20 mouse cellular contexts compared by ENCODE assay signal in genomic region chr10:43365909-43366308, GRCm38 (mm10).
DNase-seq lines count a peak whose midpoint lies in the region; ATAC-seq lines count a peak whose summit lies in the region.
"Had no signal": no experiment of that assay in that cellular context is flagged by ENCODE, and none has a peak within 500 bp of the region (broad histone marks: within the 10 kb centered on the region; RNA-seq: fewer than 3 reads in every experiment).

No protein-coding gene starts in this region.

- peaks cover 18% of the 10 kb centered on the region for H3K4me1 ChIP-seq in hindbrain, embryonic 10.5 days (replicated peaks)
- H3K4me1 ChIP-seq in hindbrain, embryonic 14.5 days (replicated peaks; ENCODE audit: control insufficient read depth, insufficient read depth, low read length): peaks cover 3% of the 10 kb centered on the region; the same call in 1 of the 2 replicates
- H3K4me1 ChIP-seq in midbrain, embryonic 13.5 days (replicated peaks): peaks cover 20% of the 10 kb centered on the region
- no peaks in the 10 kb centered on the region for H3K4me1 ChIP-seq in midbrain, embryonic 11.5 days (ENCODE audit: control insufficient read depth, insufficient read depth, low read length)
- peaks cover 14% of the 10 kb centered on the region; the same call in 1 of the 2 replicates for H3K4me1 ChIP-seq in limb, embryonic 10.5 days
- H3K4me1 ChIP-seq: heart, embryonic 15.5 days had no signal

- no peak for DNase-seq in hindbrain, embryonic 10.5 days (ENCODE audit: low spot score)
- no peak for DNase-seq in hindbrain, embryonic 14.5 days (ENCODE audit: low spot score)
- DNase-seq in midbrain, embryonic 11.5 days (ENCODE audit: low spot score, missing footprints): no peak
- DNase-seq in limb, embryonic 10.5 days (ENCODE audit: low spot score): no peak
- no peak for DNase-seq in adrenal gland, postnatal 4 days (ENCODE audit: low spot score in 2 of 2)
- DNase-seq: adrenal gland, adult 2 months; adrenal gland, postnatal 25 days; cerebellum, adult 8-10 months; cerebellum, postnatal 14 days; embryo, embryonic 11 days; heart, adult 2 months; heart, postnatal 14 days had no signal

- no peak overlapping the region for H3K4me3 ChIP-seq in hindbrain, embryonic 10.5 days
- H3K4me3 ChIP-seq in hindbrain, embryonic 14.5 days (replicated peaks; ENCODE audit: low read length): no peak overlapping the region
- H3K4me3 ChIP-seq in midbrain, embryonic 13.5 days (replicated peaks): no peak overlapping the region
- H3K4me3 ChIP-seq in midbrain, embryonic 11.5 days (ENCODE audit: low read depth, low read length): no peak overlapping the region
- no peak overlapping the region for H3K4me3 ChIP-seq in limb, embryonic 10.5 days
- H3K4me3 ChIP-seq: embryonic facial prominence, embryonic 12.5 days; forebrain, embryonic 13.5 days; heart, adult 2 months; heart, embryonic 15.5 days; hindbrain, embryonic 15.5 days had no signal

- WGBS in hindbrain, embryonic 10.5 days: 78% methylated on average over 4 of the region's 4 CpGs
- WGBS in hindbrain, embryonic 14.5 days: 80% methylated on average over 4 of the region's 4 CpGs
- WGBS in midbrain, embryonic 13.5 days: 81% methylated on average over 4 of the region's 4 CpGs
- WGBS in midbrain, embryonic 11.5 days: 86% methylated on average over 4 of the region's 4 CpGs
- 95% methylated on average over 4 of the region's 4 CpGs for WGBS in limb, embryonic 10.5 days

- H3K4me2 ChIP-seq in hindbrain, embryonic 14.5 days (replicated peaks): no peak overlapping the region
- no peak overlapping the region for H3K4me2 ChIP-seq in midbrain, embryonic 13.5 days (replicated peaks)
- H3K4me2 ChIP-seq in midbrain, embryonic 11.5 days: no peak overlapping the region
- H3K4me2 ChIP-seq: embryonic facial prominence, embryonic 12.5 days; forebrain, embryonic 13.5 days; heart, embryonic 11.5 days; heart, embryonic 15.5 days; hindbrain, embryonic 15.5 days had no signal

- H3K27me3 ChIP-seq in hindbrain, embryonic 10.5 days (ENCODE audit: insufficient read depth, poor library complexity, severe bottlenecking): no peaks in the 10 kb centered on the region
- H3K27me3 ChIP-seq in hindbrain, embryonic 14.5 days (ENCODE audit: control insufficient read depth, insufficient read depth, low read length): no peaks in the 10 kb centered on the region
- no peaks in the 10 kb centered on the region for H3K27me3 ChIP-seq in midbrain, embryonic 13.5 days
- H3K27me3 ChIP-seq in midbrain, embryonic 11.5 days (ENCODE audit: control insufficient read depth, insufficient read depth, low read length): no peaks in the 10 kb centered on the region
- no peaks in the 10 kb centered on the region for H3K27me3 ChIP-seq in limb, embryonic 10.5 days (ENCODE audit: low read depth, poor library complexity, severe bottlenecking)
- H3K27me3 ChIP-seq: embryonic facial prominence, embryonic 12.5 days; forebrain, embryonic 13.5 days; heart, embryonic 15.5 days; hindbrain, embryonic 15.5 days had no signal

- H3K9me3 ChIP-seq in hindbrain, embryonic 10.5 days: no peaks in the 10 kb centered on the region
- no peaks in the 10 kb centered on the region for H3K9me3 ChIP-seq in hindbrain, embryonic 14.5 days (ENCODE audit: control insufficient read depth, low read length)
- H3K9me3 ChIP-seq in midbrain, embryonic 13.5 days: no peaks in the 10 kb centered on the region
- H3K9me3 ChIP-seq in midbrain, embryonic 11.5 days (ENCODE audit: control insufficient read depth, low read length): no peaks in the 10 kb centered on the region
- H3K9me3 ChIP-seq in limb, embryonic 10.5 days (replicated peaks): no peaks in the 10 kb centered on the region
- H3K9me3 ChIP-seq: embryonic facial prominence, embryonic 12.5 days; forebrain, embryonic 13.5 days; heart, embryonic 15.5 days; hindbrain, embryonic 15.5 days had no signal

- no peak for ATAC-seq in hindbrain, embryonic 14.5 days (ENCODE audit: low FRiP score)
- 0 out of 2 replicates have a peak, but pooled peaks have one; percentile 53 for ATAC-seq in midbrain, embryonic 13.5 days
- no peak for ATAC-seq in midbrain, embryonic 11.5 days (ENCODE audit: low FRiP score)
- ATAC-seq: forebrain, embryonic 13.5 days; inflammation-experienced regulatory T-cells, adult 6 months; intestine, postnatal 0 days had no signal

- peak overlapping the region; percentile 56 for H3K27ac ChIP-seq in hindbrain, embryonic 10.5 days
- H3K27ac ChIP-seq in hindbrain, embryonic 14.5 days: no peak overlapping the region
- H3K27ac ChIP-seq in midbrain, embryonic 13.5 days: peak overlapping the region; percentile 55
- no peak overlapping the region for H3K27ac ChIP-seq in midbrain, embryonic 11.5 days (ENCODE audit: low read depth, low read length)
- peak overlapping the region; percentile 1; the same call in 1 of the 2 replicates for H3K27ac ChIP-seq in limb, embryonic 10.5 days
- H3K27ac ChIP-seq: embryonic facial prominence, embryonic 12.5 days; forebrain, embryonic 13.5 days; heart, adult 2 months; heart, embryonic 15.5 days; hindbrain, embryonic 15.5 days had no signal

- H3K36me3 ChIP-seq in hindbrain, embryonic 10.5 days: peaks cover 3% of the 10 kb centered on the region; the same call in 1 of the 2 replicates
- H3K36me3 ChIP-seq in hindbrain, embryonic 14.5 days (replicated peaks; ENCODE audit: control insufficient read depth, insufficient read depth): no peaks in the 10 kb centered on the region
- H3K36me3 ChIP-seq in midbrain, embryonic 13.5 days: no peaks in the 10 kb centered on the region
- no peaks in the 10 kb centered on the region for H3K36me3 ChIP-seq in midbrain, embryonic 11.5 days (ENCODE audit: control insufficient read depth, insufficient read depth, low read length)
- peaks cover 4% of the 10 kb centered on the region; the same call in 1 of the 2 replicates for H3K36me3 ChIP-seq in limb, embryonic 10.5 days
- H3K36me3 ChIP-seq: embryonic facial prominence, embryonic 12.5 days; heart, embryonic 15.5 days; hindbrain, embryonic 15.5 days had no signal

- no peak overlapping the region for H3K9ac ChIP-seq in hindbrain, embryonic 14.5 days
- no peak overlapping the region for H3K9ac ChIP-seq in midbrain, embryonic 13.5 days (replicated peaks)
- H3K9ac ChIP-seq in midbrain, embryonic 11.5 days (ENCODE audit: low read length): no peak overlapping the region
- H3K9ac ChIP-seq: embryonic facial prominence, embryonic 12.5 days; forebrain, embryonic 13.5 days; heart, embryonic 15.5 days; hindbrain, embryonic 15.5 days had no signal

Comparison
In these comparisons a context has a peak if more than half of its experiments do, and no peak if none do; other contexts are left out.
1. H3K27ac ChIP-seq: peak in hindbrain, embryonic 10.5 days (single experiment), midbrain, embryonic 13.5 days (single experiment) and limb, embryonic 10.5 days (single experiment); none in hindbrain, embryonic 14.5 days (single experiment) and midbrain, embryonic 11.5 days (single experiment).